Mouse (Mus musculus) embryonic fibroblast, embryonic 13.5 days (primary cell): Measurements from ENCODE around the gene Rtl8b.
"Not testable (repeated sequence)": the region's sequence is repeated elsewhere in the genome, so short reads cannot be mapped to it uniquely, and the experiment has no call there.

Source experiments
- CTCF ChIP-seq: IDR thresholded peaks from 2 replicates; pipeline ENCODE4 v1.5.1; 2011; ENCODE audit warnings: mild to moderate bottlenecking, control low read depth, low read length, moderate library complexity, borderline replicate concordance; ENCODE audit not compliant: insufficient read depth
- POLR2A ChIP-seq: IDR thresholded peaks from 2 replicates; pipeline ENCODE4 v1.6.1; 2011; ENCODE audit warnings: low read depth, mild to moderate bottlenecking, control low read depth, low read length, moderate library complexity

DNA sequence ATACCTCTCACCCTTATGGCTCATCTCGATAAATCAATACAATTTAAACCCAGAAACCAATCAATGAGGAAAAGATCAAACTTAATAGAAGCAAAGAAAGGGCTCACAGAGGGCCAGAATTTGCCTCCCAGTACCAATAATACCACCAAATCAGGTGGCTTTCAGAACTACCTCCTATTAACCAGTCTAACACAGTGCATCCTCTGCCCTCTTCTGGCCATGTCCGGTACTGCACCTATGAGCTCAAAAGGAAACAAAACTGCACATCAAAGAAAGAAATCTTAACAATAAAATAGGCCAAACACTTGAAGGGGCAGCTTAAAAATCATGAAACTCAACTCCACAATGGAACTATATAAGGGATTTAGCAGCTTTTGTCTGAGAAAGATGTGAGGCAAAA, 6.7 kb upstream of the Rtl8b start:
- not testable (repeated sequence) for TF ChIP-seq CTCF, POLR2A
